Mouse (Mus musculus) bone marrow macrophage, adult 2 months (primary cell): ENCODE data around the gene Gm9639.

Source experiments
- CTCF ChIP-seq: IDR thresholded peaks from 2 replicates; pipeline ENCODE4 v1.5.1; 2012; ENCODE audit warnings: low read depth, mild to moderate bottlenecking, low read length, moderate library complexity
- POLR2A ChIP-seq: IDR thresholded peaks from 2 replicates; pipeline ENCODE4 v1.6.1; 2012; ENCODE audit warnings: mild to moderate bottlenecking, low read depth, low read length, borderline replicate concordance

- TF ChIP-seq POLR2A (no peak), CTCF (no peak)
Observed at GRCm38 (mm10) chr10:77811743-77812142, 16.9 kb upstream of the Gm9639 start, which contains the start of gene Gm9507.
